Mouse (Mus musculus) layer of hippocampus, postnatal 14 days (tissue): ENCODE measurements at regions not wholly inside any gene's neighbourhood (a gene's known extent, or its start where the extent isn't known, plus 50 kb on each side); places are given as distances from the start of the nearest gene placed in this dataset.
A peak's percentile ranks its signal among the peaks of the same experiment; 100 is the strongest.
"Not testable (repeated sequence)": the region's sequence is repeated elsewhere in the genome, so short reads cannot be mapped to it uniquely, and the experiment has no call there.

Experiments used
- DNase-seq, 2 experiments: peaks; one replicate each; pipeline ENCODE4 v3.0.0; 2021 to 2022; ENCODE audit warnings: low spot score in 2 of 2, mixed read lengths in 1 of 2

DNA sequence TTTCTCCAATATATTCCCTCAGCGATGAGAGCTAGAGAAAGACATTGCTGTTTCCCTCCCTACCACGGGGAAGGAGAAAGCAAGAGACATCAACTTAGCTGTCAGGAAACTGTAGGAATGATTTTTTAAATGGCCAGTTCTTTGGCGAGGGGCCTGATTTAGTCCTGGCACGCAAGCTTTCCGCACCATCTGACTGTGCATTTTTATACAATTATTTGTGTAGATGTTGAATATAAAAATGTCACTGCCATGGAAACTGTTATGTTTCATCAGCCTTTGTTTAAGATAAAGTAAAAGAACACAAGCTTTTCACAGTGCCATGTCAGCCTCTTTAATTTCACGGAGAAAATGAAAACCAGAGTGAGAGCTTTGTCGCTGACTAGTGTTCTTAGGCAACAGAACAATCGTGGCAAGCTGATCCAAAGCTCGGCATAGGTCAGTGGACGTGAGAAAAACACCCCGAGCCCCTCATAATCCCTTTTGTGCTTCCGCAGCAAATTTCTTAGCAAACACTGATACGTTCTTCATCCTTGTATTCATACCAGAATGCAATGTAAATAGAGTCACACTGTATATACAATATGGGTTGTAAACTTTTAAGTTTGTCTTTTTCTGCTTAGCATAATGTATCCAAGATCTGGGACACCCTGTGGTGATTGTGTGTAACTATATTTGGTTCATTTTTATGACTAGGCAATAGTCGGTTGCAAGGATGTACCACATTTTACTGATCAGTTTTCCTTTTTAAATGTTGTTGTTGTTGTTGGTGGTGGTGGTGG, 79.9 kb upstream of the Tars start:
- DNase-seq: peak; percentile 7 to 18

DNA sequence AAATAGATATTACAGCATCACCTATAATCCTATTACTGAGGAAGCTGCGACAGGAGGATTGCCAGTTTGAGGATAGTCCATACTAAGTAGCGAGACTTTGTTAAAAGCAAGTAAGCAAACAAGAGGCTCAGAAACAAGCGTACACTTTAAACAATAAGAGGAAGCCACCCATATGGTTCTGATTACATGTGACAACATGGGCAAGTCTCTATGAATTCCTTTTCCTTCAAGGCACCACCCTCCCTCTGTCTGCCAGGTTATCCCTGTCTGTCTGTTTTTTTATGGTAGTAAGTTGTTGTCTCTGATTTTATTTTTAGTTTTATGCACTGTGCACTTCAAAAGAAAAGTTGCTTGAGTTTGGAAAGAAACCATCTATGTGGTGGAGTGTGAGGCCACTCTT, 76.8 kb upstream of the Tars start:
- DNase-seq: no peak

DNA sequence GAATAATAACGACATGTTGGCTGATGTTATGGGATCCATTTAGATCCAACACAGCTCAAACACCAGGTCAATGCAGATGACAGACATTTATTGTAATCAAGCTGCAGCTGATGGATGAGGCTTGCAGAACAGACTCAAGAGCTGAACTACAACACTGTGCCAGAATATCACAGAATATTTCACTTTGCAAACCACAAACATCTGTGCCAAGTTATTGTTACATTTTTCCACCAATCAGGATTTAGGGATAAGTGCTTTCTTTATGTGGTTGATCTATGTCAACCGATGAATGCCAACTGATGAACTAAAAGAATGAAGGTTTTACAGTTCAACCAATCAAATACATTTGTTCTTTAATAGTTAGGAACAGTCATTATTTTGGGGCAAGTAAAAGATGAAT, 63.9 kb upstream of the Tars start:
- no peak for DNase-seq

- DNase-seq: not testable (repeated sequence)
Measured at GRCm38 (mm10) chr15:11461575-11461974, 62.1 kb upstream of the Tars start.

DNA sequence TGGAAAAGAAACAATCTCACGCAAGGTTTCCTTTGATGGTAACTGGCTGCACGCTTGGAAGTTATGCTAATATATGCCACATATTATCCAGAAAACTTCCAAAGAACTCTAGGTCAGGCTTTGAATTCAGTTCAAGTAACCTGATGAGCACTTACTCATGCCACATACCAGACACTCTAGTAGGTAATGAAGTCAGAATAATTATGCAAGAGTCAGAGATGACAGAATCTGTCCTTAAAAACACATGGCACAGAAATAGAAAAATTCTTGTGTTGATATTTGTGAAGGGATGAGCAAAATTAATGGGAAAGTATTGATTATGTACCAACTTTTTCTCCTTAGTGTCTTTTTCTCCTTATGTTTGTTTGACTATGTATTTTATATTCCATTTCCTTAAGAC, 59.8 kb upstream of the Tars start:
- no peak for DNase-seq

- no peak for DNase-seq
Measured at GRCm38 (mm10) chr15:11457278-11457677, 57.8 kb upstream of the Tars start.

- no peak for DNase-seq
Measured at GRCm38 (mm10) chr15:11455982-11456381, 56.5 kb upstream of the Tars start.

DNA sequence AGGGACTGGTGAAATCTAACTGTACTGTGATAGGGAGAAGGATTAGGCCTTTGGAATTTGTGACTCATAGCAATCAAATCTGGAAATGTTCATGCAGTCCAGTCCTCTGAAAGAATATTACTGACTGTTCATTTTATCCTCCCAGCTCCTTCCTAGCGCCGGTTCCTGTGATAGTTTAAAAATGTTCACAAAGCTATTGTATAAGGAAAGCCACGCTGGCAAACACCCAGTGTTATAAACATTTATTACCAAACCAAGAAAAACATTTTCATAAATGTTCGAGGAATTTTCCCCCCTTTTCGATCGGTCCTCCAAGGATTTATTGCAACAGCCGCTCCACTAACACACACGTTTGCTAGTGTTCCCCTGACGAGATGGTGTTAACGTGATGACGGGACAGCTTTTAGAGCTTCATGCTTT, 55.9 kb upstream of the Tars start:
- no peak for DNase-seq

DNA sequence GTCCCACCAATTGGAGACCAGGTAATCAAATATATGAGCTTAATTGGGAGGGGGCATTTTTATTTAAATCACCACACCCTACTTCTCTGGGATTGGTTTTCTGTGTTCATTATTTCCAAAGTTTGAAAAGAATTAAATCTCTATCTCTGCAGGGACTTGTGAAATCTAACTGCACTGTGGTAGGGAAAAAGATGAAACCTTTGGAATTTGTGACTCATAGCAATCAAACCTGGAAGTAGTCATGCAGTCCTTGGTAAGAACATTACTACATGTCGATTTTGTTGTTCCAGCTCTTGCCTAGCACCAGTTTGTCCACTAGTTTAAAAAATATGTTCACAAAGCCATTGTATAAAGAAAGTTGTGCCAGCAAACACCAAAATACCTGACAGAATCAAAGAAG, 54.5 kb upstream of the Tars start:
- no peak for DNase-seq

DNA sequence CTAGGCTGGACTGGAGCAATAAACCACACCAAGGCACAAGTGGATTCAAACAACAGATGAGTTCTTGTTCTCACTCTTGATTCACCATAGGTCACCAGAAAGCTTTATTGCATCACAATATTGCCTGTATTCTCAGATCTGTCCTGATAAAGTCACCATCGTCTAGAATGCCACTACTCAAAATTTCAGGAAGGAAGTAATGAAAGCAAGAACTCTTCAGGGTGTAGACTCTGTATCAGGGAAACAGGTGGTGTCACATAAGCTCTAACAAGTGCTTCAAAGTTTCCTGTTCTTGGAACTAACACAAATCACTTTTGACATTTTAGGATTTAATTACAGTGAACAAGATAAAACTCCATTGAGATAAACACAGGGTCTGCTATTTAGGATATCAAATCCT, 52.2 kb upstream of the Tars start:
- DNase-seq: no peak
